Mouse (Mus musculus) embryonic facial prominence, embryonic 10.5 days (tissue): Measurements from ENCODE around the gene 1700122O11Rik. TPM values are rescaled to one million over a fixed set of nuclear protein-coding genes. Genes with fewer than 3 reads are reported as not detected.

Experiments used
- DNase-seq: peaks from one replicate; pipeline ENCODE4 v3.0.0-alpha.2; 2017; ENCODE audit warnings: low spot score
- H3K27ac ChIP-seq: fragments of 300-500 bp; sonication (generic); replicated peaks from 2 replicates; pipeline ENCODE4 v1.5.1; 2016; ENCODE audit warnings: mild to moderate bottlenecking
- H3K27me3 ChIP-seq: fragments of 300-500 bp; sonication (generic); replicated peaks from 2 replicates; pipeline ENCODE4 v1.6.1; 2016; ENCODE audit warnings: low read depth, mild to moderate bottlenecking; ENCODE audit not compliant: poor library complexity, severe bottlenecking
- H3K36me3 ChIP-seq: fragments of 300-500 bp; sonication (generic); replicated peaks from 2 replicates; pipeline ENCODE4 v1.6.1; 2016; ENCODE audit warnings: mild to moderate bottlenecking, moderate library complexity
- H3K4me1 ChIP-seq: fragments of 300-500 bp; sonication (generic); 2 replicates; pipeline ENCODE4 v1.6.1; 2016
- H3K4me3 ChIP-seq: fragments of 300-500 bp; sonication (generic); 2 replicates; pipeline ENCODE4 v1.5.1; 2016; ENCODE audit warnings: mild to moderate bottlenecking, moderate library complexity
- H3K9me3 ChIP-seq: fragments of 300-500 bp; sonication (generic); 2 replicates; pipeline ENCODE4 v1.6.1; 2016; ENCODE audit warnings: mild to moderate bottlenecking
- WGBS: fragments of 180-500 bp; shearing (Covaris S2); methylation state at CpG from one replicate; pipeline ENCODE4 v1.1.7; 2016; 5-methylcytosine and 5-hydroxymethylcytosine counted together
- polyA plus RNA-seq: library from polyadenylated mRNA; unstranded; fragments of >200 nt; fragmentation: Nextera tagmentation; extraction: Ambion mirVana; gene quantifications from 2 replicates; pipeline ENCODE4 v1.2.1, GENCODE M21; 2016

1700122O11Rik gene
- not detected in 2 replicates for polyA plus RNA-seq

DNA sequence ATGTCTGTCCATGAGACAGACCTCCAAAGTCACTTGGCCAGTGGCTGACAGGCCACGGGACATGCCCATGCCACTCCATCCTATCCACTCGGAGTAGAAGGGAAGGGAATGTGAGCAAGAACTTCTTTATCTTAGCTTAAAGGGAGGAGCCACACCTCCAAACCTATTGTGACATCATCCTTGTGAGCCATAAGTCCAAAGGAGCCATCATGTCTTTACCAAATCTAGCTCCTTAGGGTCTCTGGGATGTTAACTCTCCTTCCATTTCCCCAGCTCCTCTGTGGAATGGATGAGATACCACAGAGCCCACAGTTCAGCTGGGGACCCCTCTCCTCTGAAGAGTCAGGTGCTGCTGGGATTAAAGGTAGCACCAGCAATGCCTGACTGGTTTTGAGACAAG, at the start of gene 1700122O11Rik:
TSS of gene 1700122O11Rik (minus strand) at position 101 of the 400 bp plus-strand sequence.
- no peaks in the 10 kb centered on the region for H3K9me3 ChIP-seq
- peaks cover 27% of the 10 kb centered on the region for H3K27me3 ChIP-seq
- 0 out of 2 replicates have a peak within 1 kb of the TSS, but pooled peaks have one; percentile 45 for H3K4me3 ChIP-seq
- H3K27ac ChIP-seq, result peak within 1 kb of the TSS; percentile 76
- no peak for DNase-seq
- no peaks in the 10 kb centered on the region for H3K36me3 ChIP-seq
- WGBS, result 86% methylated on average over 2 of the region's 2 CpGs
- H3K4me1 ChIP-seq, result peaks cover 48% of the 10 kb centered on the region

DNA sequence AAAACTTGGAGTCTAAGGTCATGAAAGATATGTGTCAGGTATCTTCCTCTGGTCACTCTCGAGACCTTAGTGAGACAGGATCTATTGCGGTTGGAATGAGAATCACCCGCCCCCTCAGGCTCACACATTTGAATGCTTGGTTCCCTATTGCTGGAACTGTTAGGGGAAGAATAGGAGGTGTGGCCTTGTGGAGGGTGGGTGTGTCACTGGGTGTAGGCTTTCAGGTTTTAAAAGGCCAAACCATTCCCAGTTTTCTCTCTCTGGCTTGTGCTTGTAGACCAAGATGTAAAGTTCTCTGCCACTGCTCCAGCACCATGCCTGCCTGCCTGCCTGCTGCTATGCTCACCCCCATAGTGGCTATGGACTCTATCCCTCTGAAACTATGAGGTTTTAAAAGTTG, 42.5 kb upstream of the 1700122O11Rik start:
- Histone ChIP-seq H3K36me3 (no peaks in the 10 kb centered on the region), H3K27ac (no peak overlapping the region), H3K4me3 (no peak overlapping the region), H3K4me1 (peaks cover 14% of the 10 kb centered on the region), H3K9me3 (no peaks in the 10 kb centered on the region), H3K27me3 (no peaks in the 10 kb centered on the region)
- DNase-seq, result no peak
- WGBS, result 48% methylated on average over 3 of the region's 3 CpGs

DNA sequence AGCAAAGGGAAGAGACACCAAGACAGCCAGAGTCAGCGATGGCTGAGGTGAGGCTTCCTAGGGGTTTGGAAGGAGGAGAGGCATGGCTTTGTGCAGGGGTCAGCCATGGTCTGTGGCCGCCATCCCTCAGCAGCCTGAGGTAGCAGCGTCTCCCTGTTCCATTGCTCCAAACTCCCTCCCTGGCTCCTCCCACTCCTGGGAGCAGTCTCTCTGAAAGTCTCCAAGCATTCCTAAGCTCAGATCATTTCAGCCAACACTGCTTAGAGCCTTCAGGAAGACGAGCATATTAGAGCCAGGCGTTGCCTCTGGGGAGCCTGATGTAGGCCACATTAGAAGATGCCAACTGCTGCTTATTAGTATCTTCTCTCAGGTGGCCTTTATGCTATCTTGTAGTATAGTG, 29.6 kb upstream of the 1700122O11Rik start:
- peak overlapping the region; percentile 8; the same call in 1 of the 2 replicates for H3K4me3 ChIP-seq
- peaks cover 24% of the 10 kb centered on the region for H3K27me3 ChIP-seq
- H3K27ac ChIP-seq, result peak overlapping the region; percentile 59
- H3K9me3 ChIP-seq, result 0 out of 2 replicates have a peak, but pooled peaks cover 3% of the 10 kb centered on the region
- DNase-seq, result no peak
- H3K36me3 ChIP-seq, result no peaks in the 10 kb centered on the region
- H3K4me1 ChIP-seq, result peaks cover 35% of the 10 kb centered on the region
- 17% methylated on average over 5 of the region's 5 CpGs for WGBS

DNA sequence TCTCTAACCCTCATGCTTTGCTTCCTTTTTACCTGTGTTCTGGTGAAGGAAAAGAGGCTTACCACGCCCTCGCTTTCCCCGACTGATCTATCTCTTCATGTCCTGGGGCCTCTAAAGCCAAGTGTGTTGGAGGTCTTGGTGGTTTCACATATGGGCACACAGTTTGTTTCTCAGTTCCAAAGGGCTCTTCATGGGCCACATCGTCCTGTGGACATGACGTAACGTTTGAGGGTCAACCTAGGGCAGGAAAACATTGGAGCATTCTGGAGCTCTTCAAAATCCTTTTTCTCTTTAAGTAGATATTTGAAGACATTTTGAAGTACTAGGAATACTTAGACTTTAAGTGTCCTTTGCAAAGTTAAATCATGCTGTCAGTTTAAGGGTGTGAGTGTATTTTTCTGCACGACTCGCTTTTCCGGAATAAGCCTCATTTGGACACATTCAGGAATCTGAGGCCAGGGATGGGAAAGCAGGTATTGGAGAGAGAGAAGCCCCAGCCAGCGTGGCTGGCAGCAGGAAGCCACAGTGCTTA, 29.1 kb upstream of the 1700122O11Rik start:
- Histone ChIP-seq H3K4me1 (peaks cover 37% of the 10 kb centered on the region), H3K27ac (peak overlapping the region; percentile 59), H3K36me3 (no peaks in the 10 kb centered on the region), H3K27me3 (peaks cover 24% of the 10 kb centered on the region), H3K4me3 (peak overlapping the region; percentile 8; the same call in 1 of the 2 replicates), H3K9me3 (0 out of 2 replicates have a peak, but pooled peaks cover 3% of the 10 kb centered on the region)
- 67% methylated on average over 10 of the region's 10 CpGs for WGBS
- no peak for DNase-seq

DNA sequence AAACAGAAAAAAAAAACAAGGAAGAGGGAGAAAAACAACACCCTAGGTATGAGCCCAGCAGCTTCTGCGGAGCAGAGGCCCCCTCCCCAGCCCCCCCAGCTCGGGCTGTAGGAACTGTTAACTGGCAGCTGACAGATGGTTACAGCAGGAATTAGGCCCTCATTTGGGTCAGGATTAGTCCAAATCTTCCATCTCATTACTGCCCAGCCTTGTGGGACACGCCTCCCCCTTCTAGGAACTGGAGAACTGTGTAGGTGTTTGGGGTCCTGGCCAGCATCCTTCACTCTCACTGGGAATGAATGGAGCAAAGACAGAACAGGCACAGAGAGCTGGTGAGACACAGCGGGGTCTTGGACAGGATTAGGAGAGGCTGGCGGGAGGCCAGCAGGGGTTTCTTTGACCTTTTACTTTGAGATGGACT, 27.0 kb upstream of the 1700122O11Rik start:
- no peaks in the 10 kb centered on the region for H3K9me3 ChIP-seq
- peaks cover 24% of the 10 kb centered on the region for H3K27me3 ChIP-seq
- peak overlapping the region; percentile 74; the same call in 1 of the 2 replicates for H3K27ac ChIP-seq
- H3K4me3 ChIP-seq, result no peak overlapping the region
- DNase-seq, result no peak
- peaks cover 45% of the 10 kb centered on the region for H3K4me1 ChIP-seq
- WGBS, result 32% methylated on average over 5 of the region's 5 CpGs
- H3K36me3 ChIP-seq, result no peaks in the 10 kb centered on the region

DNA sequence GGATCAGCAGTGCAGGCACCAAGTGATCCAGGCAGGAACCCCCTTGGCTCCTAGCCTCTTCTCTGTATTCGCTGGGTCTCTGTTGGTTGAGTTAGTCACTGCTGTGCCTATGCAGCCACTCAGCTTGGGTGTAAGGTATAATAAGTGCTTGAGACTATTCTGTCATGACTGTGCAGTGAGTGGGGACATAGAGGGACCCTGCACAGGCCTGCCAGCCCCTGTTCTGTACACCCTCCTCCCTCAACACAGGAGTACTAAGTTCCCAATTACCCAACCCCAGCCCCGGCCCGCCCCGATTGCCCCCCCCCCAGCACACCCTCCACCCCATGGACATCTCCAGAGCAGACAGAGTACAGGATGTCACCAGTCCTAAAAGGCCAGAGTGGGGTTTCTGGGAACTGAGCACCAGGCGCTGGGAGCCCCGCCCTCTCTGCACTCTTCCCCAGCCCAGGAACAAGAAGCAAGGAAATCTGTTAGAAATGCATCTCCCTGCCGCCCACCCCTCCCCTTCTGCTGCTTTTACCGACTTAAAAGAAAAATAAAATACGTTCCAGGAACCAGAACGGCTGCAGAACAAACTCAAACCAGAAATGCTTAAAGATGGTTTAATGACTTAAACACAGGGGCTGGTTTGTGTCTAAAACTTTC, 26.2 kb upstream of the 1700122O11Rik start:
- 37% methylated on average over 10 of the region's 10 CpGs for WGBS

DNA sequence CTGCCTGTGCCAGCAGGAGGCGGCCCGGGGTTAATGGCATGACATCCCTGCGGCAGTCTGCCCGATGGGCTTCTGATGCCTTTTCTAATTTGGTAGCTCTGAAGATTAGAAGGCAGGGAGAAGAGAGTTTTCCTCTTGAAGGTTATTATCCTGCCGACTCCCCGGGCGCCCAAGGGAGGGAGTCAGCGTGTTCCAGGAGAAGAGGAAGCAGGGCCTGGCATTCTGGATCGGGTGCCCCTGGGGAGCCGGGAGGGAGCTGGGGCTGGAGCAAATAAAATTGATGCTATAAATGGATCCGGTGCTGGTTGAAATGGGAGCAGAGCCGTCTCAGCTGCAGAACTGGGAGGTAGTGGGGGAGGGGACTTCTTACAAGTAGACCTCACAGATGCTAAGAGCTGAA, 19.3 kb upstream of the 1700122O11Rik start:
- Histone ChIP-seq H3K4me3 (peak overlapping the region; percentile 38), H3K36me3 (no peaks in the 10 kb centered on the region), H3K27ac (peak overlapping the region; percentile 35; the same call in 1 of the 2 replicates), H3K9me3 (no peaks in the 10 kb centered on the region), H3K27me3 (peaks cover 52% of the 10 kb centered on the region), H3K4me1 (peaks cover 42% of the 10 kb centered on the region)
- 2% methylated on average over 12 of the region's 12 CpGs for WGBS
- no peak for DNase-seq

More for the DNA sequence above, 26.2 kb upstream of the 1700122O11Rik start:
- H3K9me3 ChIP-seq, result no peaks in the 10 kb centered on the region
- H3K27ac ChIP-seq, result peak overlapping the region; percentile 74
- no peak for DNase-seq
- H3K27me3 ChIP-seq, result peaks cover 27% of the 10 kb centered on the region
- H3K4me1 ChIP-seq, result peaks cover 47% of the 10 kb centered on the region
- H3K4me3 ChIP-seq, result no peak overlapping the region
- no peaks in the 10 kb centered on the region for H3K36me3 ChIP-seq

DNA sequence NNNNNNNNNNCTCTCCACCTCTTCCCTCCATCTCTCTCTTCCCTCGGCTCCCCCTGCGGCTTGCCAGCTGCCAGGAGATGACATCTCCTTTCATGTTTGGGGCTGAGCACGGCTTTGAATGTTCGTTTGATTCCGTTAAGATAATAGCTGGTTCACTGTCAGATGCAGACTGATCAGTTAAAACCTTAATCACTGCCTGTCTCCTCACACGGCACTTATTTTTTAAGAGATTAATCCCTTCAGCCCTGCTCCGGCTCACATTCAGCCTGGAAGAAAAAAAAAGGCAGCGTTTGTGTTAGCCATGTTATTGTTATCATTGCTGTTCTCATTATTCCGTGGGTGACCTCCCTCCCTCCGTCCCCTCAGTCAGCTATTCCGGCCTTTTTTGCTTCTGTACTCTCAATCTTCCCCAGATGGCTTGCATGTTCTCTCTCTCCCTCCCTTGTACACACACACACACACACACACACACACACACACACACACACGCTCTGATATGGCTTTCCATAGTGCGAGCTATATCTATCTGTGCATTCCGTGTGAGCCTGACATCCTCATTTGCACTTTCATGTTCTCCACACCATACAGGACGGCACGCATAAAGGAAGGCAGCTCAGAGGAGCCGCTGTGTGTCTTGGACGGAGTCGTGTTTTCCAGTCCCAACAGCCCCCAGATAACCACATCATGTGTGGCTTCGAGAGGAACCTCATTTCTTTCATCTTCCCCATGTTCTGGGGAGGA, 17.2 kb upstream of the 1700122O11Rik start:
- Histone ChIP-seq H3K27ac (no peak overlapping the region), H3K27me3 (peaks cover 62% of the 10 kb centered on the region), H3K9me3 (no peaks in the 10 kb centered on the region), H3K4me3 (0 out of 2 replicates have a peak overlapping the region, but pooled peaks have one; percentile 3), H3K36me3 (no peaks in the 10 kb centered on the region), H3K4me1 (peaks cover 43% of the 10 kb centered on the region)
- 44% methylated on average over 20 of the region's 20 CpGs for WGBS
- no peak for DNase-seq

DNA sequence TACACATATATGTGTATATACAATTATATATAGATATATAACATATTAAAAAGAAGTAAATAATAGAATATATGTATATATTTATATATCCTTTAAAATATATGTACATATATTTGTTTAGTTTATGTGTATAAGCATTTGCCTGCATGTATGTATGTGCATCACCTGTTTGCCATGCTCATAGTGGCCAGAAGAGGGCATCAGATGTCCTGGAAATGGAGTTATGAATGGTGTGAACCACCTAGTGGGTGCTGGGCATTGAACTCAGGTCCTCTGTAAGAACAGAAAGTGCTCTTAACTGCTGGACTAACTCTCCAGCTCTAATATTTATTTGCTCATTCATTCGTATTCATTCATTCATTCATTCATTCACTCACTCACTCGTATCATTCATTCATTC, 15.6 kb upstream of the 1700122O11Rik start:
- Histone ChIP-seq H3K4me1 (peaks cover 49% of the 10 kb centered on the region), H3K36me3 (no peaks in the 10 kb centered on the region), H3K27ac (no peak overlapping the region), H3K4me3 (no peak overlapping the region), H3K9me3 (no peaks in the 10 kb centered on the region), H3K27me3 (peaks cover 65% of the 10 kb centered on the region)
- WGBS, result 83% methylated on average over 2 of the region's 2 CpGs
- DNase-seq, result no peak

DNA sequence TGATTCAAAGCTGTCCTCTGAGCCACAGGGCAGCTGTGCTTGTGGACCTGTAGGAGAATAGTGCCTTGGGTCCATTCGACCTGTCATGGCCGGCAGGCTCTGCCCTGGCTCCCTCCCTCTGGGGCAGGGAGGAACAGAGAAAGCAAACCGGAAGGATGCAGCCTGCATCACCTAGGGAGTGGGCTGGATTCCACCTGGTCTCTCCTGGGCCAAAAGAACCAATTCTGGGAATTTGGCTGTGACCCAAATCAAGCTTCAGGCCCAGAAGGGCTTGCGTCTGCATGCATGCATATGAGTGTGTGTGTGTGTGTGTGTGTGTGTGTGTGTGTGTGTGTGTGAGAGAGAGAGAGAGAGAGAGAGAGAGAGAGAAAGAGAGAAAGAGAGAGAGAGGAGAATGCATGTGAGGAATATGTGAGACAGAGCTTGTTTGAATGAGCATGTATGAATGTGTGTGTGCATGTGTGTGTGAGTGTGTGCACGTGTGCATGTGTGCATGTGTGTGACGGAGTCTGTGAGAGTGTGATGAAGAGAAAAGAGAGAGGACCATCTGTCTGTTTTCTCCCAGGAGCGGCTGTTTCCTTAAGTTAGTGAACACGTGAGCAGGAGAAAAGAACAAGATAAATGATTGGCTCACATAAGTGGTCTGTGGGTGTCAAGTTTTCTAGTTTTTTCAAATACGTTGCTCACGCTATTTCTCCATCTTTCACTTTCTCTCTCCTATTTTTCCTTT, 14.4 kb upstream of the 1700122O11Rik start:
- WGBS, result 80% methylated on average over 10 of the region's 10 CpGs
- no peaks in the 10 kb centered on the region for H3K36me3 ChIP-seq
- peaks cover 65% of the 10 kb centered on the region for H3K27me3 ChIP-seq
- DNase-seq, result no peak
- peaks cover 40% of the 10 kb centered on the region for H3K4me1 ChIP-seq
- no peaks in the 10 kb centered on the region for H3K9me3 ChIP-seq
- H3K27ac ChIP-seq, result no peak overlapping the region
- H3K4me3 ChIP-seq, result no peak overlapping the region

DNA sequence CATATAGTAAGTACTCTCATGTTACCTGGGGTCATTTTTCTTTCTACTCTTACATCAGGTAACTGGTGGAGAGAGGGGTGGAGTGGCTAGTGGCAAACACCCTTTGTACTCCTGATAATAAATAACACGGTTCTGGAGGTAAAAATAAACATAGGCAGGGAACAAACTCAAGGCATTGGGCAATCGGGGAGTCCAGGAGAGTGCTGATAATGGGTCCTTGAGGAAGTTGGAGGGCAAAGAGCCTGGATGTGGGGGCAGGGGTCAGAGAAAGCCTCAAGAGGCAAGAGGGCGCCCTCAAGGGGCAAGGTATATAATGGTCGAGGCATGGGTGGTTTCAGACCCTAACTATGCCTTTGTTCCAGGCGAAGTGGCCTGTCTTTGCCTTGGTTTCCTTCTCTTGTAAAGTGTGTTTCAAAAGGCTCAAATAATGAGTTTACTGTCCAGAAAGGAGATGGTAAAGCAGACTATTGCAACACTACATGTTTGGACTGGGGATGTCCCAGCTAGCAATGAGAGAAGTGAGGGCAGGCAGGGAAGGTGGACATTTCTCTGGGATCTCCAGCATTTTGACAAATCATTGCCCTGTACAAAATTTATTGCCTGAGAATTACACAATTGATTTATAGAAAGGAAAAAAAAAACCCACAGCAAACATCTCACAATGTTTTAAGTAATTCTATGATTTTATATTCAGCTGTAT, 13.7 kb upstream of the 1700122O11Rik start:
- 72% methylated on average over 5 of the region's 5 CpGs for WGBS
- peaks cover 33% of the 10 kb centered on the region for H3K4me1 ChIP-seq

More for the DNA sequence above, 13.7 kb upstream of the 1700122O11Rik start:
- no peaks in the 10 kb centered on the region for H3K36me3 ChIP-seq
- no peak overlapping the region for H3K4me3 ChIP-seq
- no peaks in the 10 kb centered on the region for H3K9me3 ChIP-seq
- DNase-seq, result no peak
- peaks cover 60% of the 10 kb centered on the region for H3K27me3 ChIP-seq
- no peak overlapping the region for H3K27ac ChIP-seq
